Mouse (Mus musculus) large intestine, adult 2 months (tissue): Measurements from ENCODE around the gene Gm28035. TPM values are rescaled to one million over a fixed set of nuclear protein-coding genes. Genes with fewer than 3 reads are reported as not detected.

Experiments
- DNase-seq: peaks from one replicate; pipeline ENCODE4 v3.0.0-alpha.2; 2012; ENCODE audit warnings: low read depth, low spot score
- WGBS: fragments of 180-500 bp; shearing (Covaris S2); methylation state at CpG from one replicate; pipeline ENCODE4 v1.1.7; 2018; 5-methylcytosine and 5-hydroxymethylcytosine counted together
- polyA plus RNA-seq: library from polyadenylated mRNA; depleted of rRNA; stranded (reverse); fragments of >200 nt; gene quantifications from 2 replicates; pipeline ENCODE4 v1.2.3, GENCODE M21; 2012

Gene Gm28035
- polyA plus RNA-seq, 1 experiment = 0.17 TPM

- under 1% methylated on average over 66 of the region's 67 CpGs for WGBS
- DNase-seq = peak; percentile 94
Observed at GRCm38 (mm10) chr2:30237199-30237880, 3.0 kb upstream of the Gm28035 start, which contains the start of gene Lrrc8a. Gene Lrrc8a, plus strand, starts transcription at chr2:30237715.

GRCm38 (mm10) chr2:30237881-30238280 is 2.5 kb upstream of the Gm28035 start:
- 0% methylated on average over 35 of the region's 42 CpGs for WGBS

GRCm38 (mm10) chr2:30238906-30239465 is 1.4 kb upstream of the Gm28035 start:
- 42% methylated on average over 3 of the region's 3 CpGs for WGBS
- no peak for DNase-seq

More at GRCm38 (mm10) chr2:30237881-30238280, 2.5 kb upstream of the Gm28035 start:
- no peak for DNase-seq

GRCm38 (mm10) chr2:30239777-30240176 is 590 bp upstream of the Gm28035 start:
- 15% methylated on average over 4 of the region's 4 CpGs for WGBS
- DNase-seq = no peak

- no peak for DNase-seq
- WGBS = 30% methylated on average over 4 of the region's 4 CpGs
Observed at GRCm38 (mm10) chr2:30242509-30242908, 2.1 kb downstream of the Gm28035 start.

- whole genome bisulfite sequencing = 80% methylated on average over 4 of the region's 4 CpGs
- no peak for DNase-seq
Observed at GRCm38 (mm10) chr2:30243391-30243790, 3.0 kb downstream of the Gm28035 start.

GRCm38 (mm10) chr2:30244595-30245178 is 4.3 kb downstream of the Gm28035 start:
- WGBS = 18% methylated on average over 7 of the region's 7 CpGs
- no peak for DNase-seq

- no peak for DNase-seq
- 92% methylated on average over 5 of the region's 5 CpGs for WGBS
Observed at GRCm38 (mm10) chr2:30247036-30247435, 6.7 kb downstream of the Gm28035 start.

- WGBS = 64% methylated on average over 4 of the region's 4 CpGs
- DNase-seq = no peak
Observed at GRCm38 (mm10) chr2:30247681-30248080, 7.3 kb downstream of the Gm28035 start.

GRCm38 (mm10) chr2:30249182-30249581 is 8.8 kb downstream of the Gm28035 start:
- WGBS = 85% methylated on average over 3 of the region's 3 CpGs
- no peak for DNase-seq

- 54% methylated on average over 10 of the region's 10 CpGs for WGBS
- no peak for DNase-seq
Observed at GRCm38 (mm10) chr2:30250166-30251128, 10.1 kb downstream of the Gm28035 start.

- 31% methylated on average over 5 of the region's 5 CpGs for WGBS
- DNase-seq = no peak
Observed at GRCm38 (mm10) chr2:30251417-30252104, 11.2 kb downstream of the Gm28035 start.

- no peak for DNase-seq
- 64% methylated on average over 3 of the region's 3 CpGs for WGBS
Observed at GRCm38 (mm10) chr2:30252521-30252920, 12.2 kb downstream of the Gm28035 start.

- no peak for DNase-seq
- 60% methylated on average over 5 of the region's 5 CpGs for WGBS
Observed at GRCm38 (mm10) chr2:30253809-30254208, 13.4 kb downstream of the Gm28035 start.

GRCm38 (mm10) chr2:30255631-30256395 is 15.4 kb downstream of the Gm28035 start:
- DNase-seq = no peak
- 97% methylated on average over 42 of the region's 42 CpGs for WGBS

- WGBS = 95% methylated on average over 30 of the region's 30 CpGs
- no peak for DNase-seq
Observed at GRCm38 (mm10) chr2:30256616-30257350, 16.4 kb downstream of the Gm28035 start.

GRCm38 (mm10) chr2:30257699-30258460 is 17.5 kb downstream of the Gm28035 start:
- DNase-seq = no peak
- 67% methylated on average over 7 of the region's 7 CpGs for WGBS
